Mouse (Mus musculus) lung, adult 2 months (tissue): ENCODE data around the gene 2010111I01Rik.

Source experiments
- CTCF ChIP-seq: fragments of 200-500 bp; IDR thresholded peaks from 2 replicates; pipeline ENCODE4 v1.5.1; 2011; ENCODE audit warnings: mild to moderate bottlenecking, low read length, control low read depth; ENCODE audit not compliant: insufficient read depth
- POLR2A ChIP-seq: fragments of 200-500 bp; IDR thresholded peaks from 2 replicates; pipeline ENCODE4 v1.6.1; 2011; ENCODE audit warnings: low read depth, mild to moderate bottlenecking, control low read depth, low read length, borderline replicate concordance; ENCODE audit errors: extremely low read depth

DNA sequence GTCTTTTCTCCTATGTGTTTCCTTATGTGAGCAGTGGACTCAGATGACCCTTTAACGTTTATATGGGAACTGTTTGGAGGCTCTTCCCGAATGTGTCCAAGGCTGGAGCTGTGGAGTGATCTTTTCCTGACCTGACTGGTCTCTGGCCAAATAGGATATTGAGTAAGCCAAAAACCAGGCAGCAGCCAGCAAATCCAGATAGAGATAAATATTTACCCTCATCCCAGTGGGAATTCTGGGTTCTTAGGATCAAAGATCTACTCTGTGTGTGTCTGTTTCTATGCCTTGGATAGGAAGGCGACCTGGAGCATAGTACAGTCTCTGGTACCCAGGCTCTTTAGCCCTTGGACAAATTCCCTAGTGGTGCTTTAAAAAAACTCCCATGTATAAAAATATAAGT, 132.1 kb downstream of the 2010111I01Rik start:
- TF ChIP-seq CTCF (no peak), POLR2A (no peak)
